Mouse (Mus musculus) thymus, postnatal 0 days (tissue): ENCODE results near the gene Ist1. TPM values are rescaled to one million over a fixed set of nuclear protein-coding genes. Genes with fewer than 3 reads are reported as not detected.

ENCODE experiments used
- DNase-seq: peaks from one replicate; pipeline ENCODE4 v3.0.0-alpha.2; 2015; ENCODE audit warnings: low spot score
- polyA plus RNA-seq: library from polyadenylated mRNA; unstranded; fragments of >200 nt; fragmentation: Nextera tagmentation; extraction: Ambion mirVana; gene quantifications from 2 replicates; pipeline ENCODE4 v1.2.1, GENCODE M21; 2015

Ist1 gene
- polyA plus RNA-seq, 1 experiment from 2014 or later = 113 TPM

GRCm38 (mm10) chr8:109682120-109682519, 10.9 kb downstream of the Ist1 start:
- no peak for DNase-seq

GRCm38 (mm10) chr8:109681535-109681934, 11.5 kb downstream of the Ist1 start:
- DNase-seq = no peak

DNA sequence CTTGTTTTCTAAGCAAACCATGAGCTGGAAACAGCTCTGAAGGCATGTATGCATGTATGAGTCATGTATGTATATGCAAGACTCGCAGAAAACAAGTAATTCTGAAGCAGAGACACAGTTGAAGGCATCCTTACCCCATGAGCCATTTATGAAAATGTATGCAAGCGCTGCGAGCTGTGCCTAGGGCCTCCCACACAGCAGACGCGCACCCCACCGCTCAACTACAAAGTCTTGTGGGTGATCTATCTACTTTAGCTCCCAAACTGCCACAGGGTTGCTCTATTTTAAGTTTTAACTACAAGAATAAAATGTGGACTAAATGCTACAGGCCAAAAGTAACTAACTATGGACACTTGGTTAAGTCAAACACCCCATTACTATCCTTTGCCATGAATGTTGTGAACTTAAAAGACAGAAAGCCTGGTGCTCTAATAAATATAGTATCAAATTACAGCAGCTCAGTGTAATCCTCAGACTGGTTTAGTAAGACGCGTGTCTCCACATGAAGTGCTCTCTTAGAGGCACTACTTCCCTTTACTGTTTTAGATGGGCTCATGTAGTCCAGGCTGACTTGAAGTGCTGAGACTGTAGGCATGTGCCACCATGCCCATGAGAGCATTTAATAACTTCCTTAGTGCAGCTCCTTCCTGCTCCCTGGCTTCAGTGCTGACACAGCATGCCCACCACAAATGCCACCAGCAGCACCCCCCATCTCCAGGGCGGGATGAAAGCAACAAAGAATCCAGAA, 17.0 kb downstream of the Ist1 start:
- DNase-seq = no peak

DNA sequence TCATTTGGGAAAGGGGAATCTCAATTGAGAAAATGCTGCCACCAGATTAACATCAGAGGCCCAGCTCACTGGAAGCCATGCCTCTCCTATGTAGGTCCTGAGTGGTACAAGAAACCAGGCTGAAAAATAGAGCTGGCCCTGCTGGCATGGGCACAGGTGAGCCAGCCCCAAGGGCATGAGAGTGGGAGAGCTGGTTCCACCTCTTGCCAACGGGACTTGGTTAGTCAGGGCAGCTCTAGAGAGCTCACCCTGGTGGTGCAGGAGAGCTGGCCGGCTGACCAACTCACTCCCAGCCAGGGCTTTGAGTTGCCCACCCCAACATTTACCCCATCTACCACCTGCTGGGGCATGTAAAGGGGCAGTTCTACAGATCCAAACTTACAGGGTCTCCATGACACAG, 19.5 kb downstream of the Ist1 start:
- DNase-seq = no peak

GRCm38 (mm10) chr8:109672656-109673055, 20.4 kb downstream of the Ist1 start:
- DNase-seq = no peak

DNA sequence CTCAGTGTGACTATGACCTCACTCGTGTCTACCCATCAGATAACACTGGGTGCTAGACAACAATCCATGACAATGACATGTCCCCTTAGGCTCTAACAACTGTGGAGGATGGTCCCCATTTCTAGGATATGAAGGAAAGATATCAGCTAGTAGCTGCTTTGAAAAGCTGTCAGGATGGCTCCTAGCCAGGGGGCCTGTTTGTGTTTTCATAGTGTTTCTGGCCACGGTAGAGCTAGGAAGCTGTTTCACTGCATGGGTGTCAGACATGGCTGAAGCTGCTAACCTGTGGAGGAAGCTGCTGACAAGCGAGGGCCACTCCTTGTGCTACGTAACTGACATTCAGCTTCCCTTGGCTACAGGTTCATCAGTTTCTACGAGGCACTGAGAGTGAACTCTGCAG, 26.4 kb downstream of the Ist1 start:
- DNase-seq = no peak

DNA sequence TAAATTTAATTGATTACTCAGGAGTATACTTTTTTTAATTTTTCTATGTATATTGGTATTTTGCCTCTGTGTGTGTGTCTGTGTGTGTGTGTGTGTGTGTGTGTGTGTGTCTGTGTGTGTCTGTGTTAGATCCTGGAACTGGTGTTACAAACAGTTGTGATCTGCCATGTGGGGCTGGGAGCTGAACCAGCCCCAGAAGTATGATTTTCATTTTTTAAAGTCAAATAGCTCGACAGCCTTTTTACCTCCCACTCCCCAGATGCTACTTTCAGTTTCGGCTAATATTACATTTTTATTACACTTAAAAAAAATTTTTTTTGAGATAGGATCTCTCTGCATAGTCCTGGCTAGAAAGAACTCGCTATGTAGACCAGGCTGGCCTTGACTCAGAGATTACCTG, 30.7 kb downstream of the Ist1 start:
- no peak for DNase-seq

GRCm38 (mm10) chr8:109656860-109657259, 36.2 kb downstream of the Ist1 start:
- DNase-seq = no peak

GRCm38 (mm10) chr8:109650801-109651200, 42.3 kb downstream of the Ist1 start:
- DNase-seq = no peak

- no peak for DNase-seq
Observed at GRCm38 (mm10) chr8:109648469-109648868, 44.6 kb downstream of the Ist1 start.

- no peak for DNase-seq
Observed at GRCm38 (mm10) chr8:109647331-109647730, 45.7 kb downstream of the Ist1 start.

DNA sequence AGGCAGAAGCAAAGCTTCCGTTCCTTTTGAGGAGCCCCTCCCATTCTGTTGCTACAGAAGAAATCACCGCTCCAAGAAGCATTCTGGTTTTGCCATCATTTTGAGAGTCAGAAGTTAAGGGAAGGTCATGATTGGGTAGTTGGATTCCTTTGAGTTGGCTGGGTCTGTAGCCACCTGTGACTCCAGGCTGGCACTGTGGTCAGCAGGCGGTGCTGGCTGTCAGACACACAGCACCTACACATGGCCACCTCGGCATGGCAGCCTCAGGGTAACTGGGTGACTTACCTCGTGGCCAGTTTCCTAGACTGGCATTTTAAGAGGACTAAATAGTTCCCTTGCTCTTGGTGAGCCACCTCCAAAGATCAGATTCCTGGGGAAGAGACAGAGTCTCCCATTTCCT, 51.8 kb downstream of the Ist1 start:
- no peak for DNase-seq

DNA sequence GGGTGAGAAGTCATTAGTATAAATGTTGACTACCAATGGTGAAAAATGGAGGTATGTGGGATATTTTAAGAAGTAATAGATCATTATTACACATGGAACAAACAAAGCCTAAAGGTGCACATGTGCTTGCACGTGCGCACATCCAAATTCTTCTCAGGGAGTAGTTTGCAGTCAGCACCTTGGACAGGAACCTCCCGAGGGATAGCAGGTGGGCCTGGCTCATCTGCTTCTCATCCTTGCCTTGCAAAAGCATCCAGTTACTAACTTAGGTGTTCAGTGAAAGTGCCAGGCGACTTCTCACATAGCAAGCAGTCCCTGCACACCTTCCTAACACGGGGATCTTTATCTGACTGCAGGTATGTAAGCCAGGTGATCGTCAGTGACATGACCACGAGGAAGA, 52.6 kb downstream of the Ist1 start:
- DNase-seq = no peak

GRCm38 (mm10) chr8:109638851-109639250, 54.2 kb downstream of the Ist1 start:
- no peak for DNase-seq

DNA sequence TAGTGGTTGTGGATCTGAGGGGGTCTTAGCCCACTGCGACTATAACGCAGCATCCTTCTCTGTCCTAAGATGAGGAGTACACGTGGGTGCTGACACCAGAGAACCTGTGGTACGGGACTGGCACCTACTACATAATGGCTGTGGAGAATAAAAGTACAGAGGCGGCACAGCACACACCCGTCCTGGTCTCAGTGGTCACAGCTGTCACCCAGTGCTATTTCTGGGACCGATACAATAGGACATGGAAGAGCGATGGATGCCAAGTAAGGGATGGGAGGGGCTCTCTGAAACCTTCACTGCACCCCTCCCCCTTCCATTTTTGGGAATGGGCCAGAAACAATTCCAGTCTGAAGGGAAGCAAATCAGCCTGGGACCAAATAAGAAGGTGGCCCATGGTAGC, 57.9 kb downstream of the Ist1 start:
- DNase-seq = no peak

DNA sequence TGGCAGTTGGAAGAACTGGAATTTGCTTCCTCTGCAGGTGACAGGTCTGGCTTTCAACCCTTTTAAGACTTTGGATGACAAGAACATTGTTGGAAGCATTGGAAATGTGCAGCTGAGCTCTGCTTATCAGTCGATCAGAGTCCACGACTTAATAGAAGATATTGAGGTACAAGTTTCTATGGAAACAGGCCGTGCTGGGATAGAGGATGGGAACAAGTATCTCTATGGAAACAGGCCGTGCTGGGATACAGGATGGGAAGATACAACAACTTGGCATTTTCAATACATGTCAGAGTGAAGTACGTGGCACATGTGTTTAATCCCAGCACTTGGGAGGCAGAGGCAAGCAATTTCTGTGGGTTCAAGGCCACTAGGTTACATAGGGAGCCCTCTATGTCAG, 60.6 kb downstream of the Ist1 start:
- no peak for DNase-seq

DNA sequence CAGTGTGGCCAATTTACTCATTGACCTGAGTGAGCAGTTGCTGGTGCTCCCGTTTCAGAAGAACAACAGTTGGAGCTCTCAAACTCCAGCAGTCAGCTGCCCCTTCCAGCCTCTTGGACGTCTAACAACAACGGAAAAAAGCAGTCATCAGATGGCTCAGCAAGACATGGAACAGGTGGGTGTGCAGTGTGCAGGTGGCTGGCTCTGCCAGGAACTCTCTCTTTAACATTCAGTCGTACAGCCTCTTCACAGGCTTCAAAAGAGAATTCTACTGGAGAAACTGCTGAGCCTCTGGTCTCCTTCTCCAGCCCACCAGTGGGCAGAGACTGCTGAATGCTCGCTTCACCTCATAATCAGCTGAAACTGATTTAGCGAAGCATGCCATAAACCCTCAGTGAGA, 64.4 kb downstream of the Ist1 start:
- DNase-seq = no peak

Other genes with a start within 250 kb of the Ist1 start
- gene Pmfbp1, start 199.2 kb downstream of the Ist1 start, polyA plus RNA-seq = not detected in 2 replicates
- 18.7 and 18.8 TPM in 2 replicates for gene Dhx38, start 127.4 kb downstream of the Ist1 start, polyA plus RNA-seq
- 30.6 and 32.9 TPM in 2 replicates for gene Txnl4b, start 127.4 kb downstream of the Ist1 start, polyA plus RNA-seq
- 2.2 and 2.7 TPM in 2 replicates for gene Hp, start 114.1 kb downstream of the Ist1 start, polyA plus RNA-seq
- gene Dhodh, start 84.6 kb downstream of the Ist1 start, polyA plus RNA-seq = 37.3 and 37.6 TPM in 2 replicates
- gene Pkd1l3, start 78.7 kb downstream of the Ist1 start, polyA plus RNA-seq = 0.14 and 0.26 TPM in 2 replicates
- gene Zfp821, start 12.3 kb upstream of the Ist1 start, polyA plus RNA-seq = 12.8 and 13.5 TPM in 2 replicates
- 4.0 and 4.5 TPM in 2 replicates for gene Atxn1l, start 44.5 kb upstream of the Ist1 start, polyA plus RNA-seq
- 26.3 and 28.2 TPM in 2 replicates for gene Ap1g1, start 85.3 kb upstream of the Ist1 start, polyA plus RNA-seq
- gene Phlpp2, start 175.3 kb upstream of the Ist1 start, polyA plus RNA-seq = 0.68 and 0.72 TPM in 2 replicates